In the genomic region with DNA sequence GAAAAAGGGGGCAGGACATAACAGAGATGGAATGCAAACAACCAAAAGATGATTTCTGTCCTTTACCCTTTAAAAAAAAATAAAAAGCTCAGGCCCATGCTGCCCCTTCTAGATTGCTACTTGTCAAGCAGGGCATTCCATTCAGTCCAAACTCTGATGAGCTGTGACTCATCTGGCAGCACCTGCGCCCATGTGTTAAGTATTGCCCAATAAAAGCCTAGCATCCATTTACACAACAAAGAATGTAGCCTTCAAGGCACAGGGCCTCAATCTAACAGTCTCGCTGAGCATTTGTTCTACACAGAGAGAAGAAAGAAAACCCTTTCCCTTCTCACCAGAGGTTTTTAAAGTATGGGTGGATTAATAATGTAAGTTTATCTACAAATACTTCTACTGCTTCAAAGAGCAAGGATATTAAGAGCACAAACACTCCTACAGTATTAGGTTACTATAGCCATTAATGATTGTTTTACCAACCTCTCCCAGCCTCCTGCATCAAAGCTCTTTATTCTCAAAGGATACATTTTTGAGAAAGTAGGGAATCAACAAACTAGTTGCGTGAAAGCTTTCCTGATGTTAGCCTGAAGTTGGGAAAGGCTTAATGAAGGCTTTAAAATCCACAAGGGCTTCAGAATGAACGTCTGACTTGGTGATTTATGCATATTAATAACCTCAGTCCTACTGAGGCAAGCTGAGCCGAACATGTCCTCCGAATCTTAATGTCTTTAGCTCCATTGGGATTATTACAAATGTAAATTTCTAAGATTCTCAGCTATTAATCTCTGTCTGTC, we compare ENCODE assay signal across 9 mouse cellular contexts.
DNase-seq lines count a peak whose midpoint lies in the region; ATAC-seq and TF ChIP-seq lines count a peak whose summit lies in the region.
"Had no signal": no experiment of that assay in that cellular context is flagged by ENCODE, and none has a peak within 500 bp of the region (broad histone marks: within the 10 kb centered on the region; RNA-seq: fewer than 3 reads in every experiment).

No protein-coding gene starts in this region.

- TF ChIP-seq POLR2A in brain, embryonic 14.5 days (IDR thresholded peaks at IDR 0.05; ENCODE audit: borderline replicate concordance, extremely low read depth, insufficient read depth, insufficient read length, poor library complexity, severe bottlenecking) = no peak

- H3K36me3 ChIP-seq in hindbrain, embryonic 16.5 days (ENCODE audit: control insufficient read depth, insufficient read depth, low read length) = no peaks in the 10 kb centered on the region
- H3K36me3 ChIP-seq in midbrain, embryonic 13.5 days = no peaks in the 10 kb centered on the region

- no peak for TF ChIP-seq CTCF in brain, embryonic 14.5 days (IDR thresholded peaks at IDR 0.05; ENCODE audit: borderline replicate concordance, extremely low read depth, insufficient read depth, insufficient read length)

- peak; percentile 11 for DNase-seq in heart, postnatal 4 days
- DNase-seq in heart, adult 11 months = no peak
- DNase-seq in brain, embryonic 14.5 days (ENCODE audit: low read depth) = peak; percentile 87
- no peak for DNase-seq in left cerebral cortex, postnatal 36 days (ENCODE audit: low spot score in 2 of 2)
- DNase-seq in testis, postnatal 10 days (ENCODE audit: low spot score) = no peak
- DNase-seq in thymus, postnatal 25 days = no peak
- DNase-seq: cerebellum, adult 2 months had no signal

- H3K9me3 ChIP-seq in hindbrain, embryonic 16.5 days (ENCODE audit: control insufficient read depth, low read length) = no peaks in the 10 kb centered on the region
- no peaks in the 10 kb centered on the region for H3K9me3 ChIP-seq in midbrain, embryonic 13.5 days

- H3K4me2 ChIP-seq in hindbrain, embryonic 16.5 days (ENCODE audit: low read length) = no peak overlapping the region
- no peak overlapping the region for H3K4me2 ChIP-seq in midbrain, embryonic 13.5 days (replicated peaks)

- intact Hi-C loops in left cerebral cortex, postnatal 36 days (cut with DNase I) = no loop called here

- 17% methylated on average over 6 of the region's 6 CpGs for WGBS in hindbrain, embryonic 16.5 days
- WGBS in midbrain, embryonic 13.5 days = 7% methylated on average over 6 of the region's 6 CpGs

- no peak overlapping the region for H3K9ac ChIP-seq in hindbrain, embryonic 16.5 days (ENCODE audit: low read depth, low read length)
- H3K9ac ChIP-seq in midbrain, embryonic 13.5 days (replicated peaks) = no peak overlapping the region

- H3K27ac ChIP-seq in hindbrain, embryonic 16.5 days (ENCODE audit: low read depth, low read length) = peak overlapping the region; percentile 2; the same call in 1 of the 2 replicates
- peak overlapping the region; percentile 77 for H3K27ac ChIP-seq in midbrain, embryonic 13.5 days

- no peak overlapping the region for H3K4me3 ChIP-seq in hindbrain, embryonic 16.5 days (ENCODE audit: low read length)
- no peak overlapping the region for H3K4me3 ChIP-seq in midbrain, embryonic 13.5 days (replicated peaks)

- ATAC-seq in hindbrain, embryonic 16.5 days = no peak
- ATAC-seq in midbrain, embryonic 13.5 days = peak; percentile 91

- H3K4me1 ChIP-seq in hindbrain, embryonic 16.5 days (ENCODE audit: control insufficient read depth, insufficient read depth, low read depth, low read length) = peaks cover 8% of the 10 kb centered on the region
- H3K4me1 ChIP-seq in midbrain, embryonic 13.5 days (replicated peaks) = peaks cover 28% of the 10 kb centered on the region

- H3K27me3 ChIP-seq in hindbrain, embryonic 16.5 days (replicated peaks; ENCODE audit: control insufficient read depth, insufficient read depth, low read length) = no peaks in the 10 kb centered on the region
- H3K27me3 ChIP-seq in midbrain, embryonic 13.5 days = no peaks in the 10 kb centered on the region

Comparison
In these comparisons a context has a peak if more than half of its experiments do, and no peak if none do; other contexts are left out.
1. DNase-seq: peak in heart, postnatal 4 days (single experiment) and brain, embryonic 14.5 days (single experiment); none in heart, adult 11 months (single experiment), left cerebral cortex, postnatal 36 days (0 of 2), testis, postnatal 10 days (single experiment) and thymus, postnatal 25 days (single experiment).